Mouse (Mus musculus): ENCODE measurements at regions not wholly inside any gene's neighbourhood (a gene's known extent, or its start where the extent isn't known, plus 50 kb on each side); places are given as distances from the start of the nearest gene placed in this dataset.
"Not testable (repeated sequence)": the region's sequence is repeated elsewhere in the genome, so short reads cannot be mapped to it uniquely, and the experiment has no call there.

- TF ChIP-seq POLR2A (IDR thresholded peaks at IDR 0.05; ENCODE audit: low read depth, low read length); CTCF (IDR thresholded peaks at IDR 0.05; ENCODE audit: extremely low read depth, insufficient read length, insufficient replicate concordance, low read depth, low read length): not testable (repeated sequence)
Observed at GRCm38 (mm10) chr7:137584916-137585315, 147.5 kb downstream of the Glrx3 start.

All from small intestine, adult 2 months (tissue).